In genomic region chr10:20486461-20487253, GRCm38 (mm10) we compare ENCODE assay signal across 8 mouse cellular contexts.
DNase-seq lines count a peak whose midpoint lies in the region; ATAC-seq and TF ChIP-seq lines count a peak whose summit lies in the region.

No protein-coding gene starts in this region.

- H3K36me3 ChIP-seq in hindbrain, postnatal 0 days (ENCODE audit: insufficient read depth, low read length) = no peaks in the 10 kb centered on the region
- H3K36me3 ChIP-seq in hindbrain, embryonic 14.5 days (replicated peaks; ENCODE audit: control insufficient read depth, insufficient read depth) = no peaks in the 10 kb centered on the region
- H3K36me3 ChIP-seq in heart, postnatal 0 days (replicated peaks; ENCODE audit: control insufficient read depth, insufficient read depth, low read length) = no peaks in the 10 kb centered on the region
- H3K36me3 ChIP-seq in lung, embryonic 14.5 days (ENCODE audit: insufficient read depth) = no peaks in the 10 kb centered on the region
- H3K36me3 ChIP-seq in hindbrain, embryonic 12.5 days = no peaks in the 10 kb centered on the region

- no peaks in the 10 kb centered on the region for H3K27me3 ChIP-seq in hindbrain, postnatal 0 days (ENCODE audit: insufficient read depth, low read length)
- no peaks in the 10 kb centered on the region for H3K27me3 ChIP-seq in hindbrain, embryonic 14.5 days (ENCODE audit: control insufficient read depth, insufficient read depth, low read length)
- no peaks in the 10 kb centered on the region for H3K27me3 ChIP-seq in heart, postnatal 0 days (ENCODE audit: control insufficient read depth, insufficient read depth, low read length)
- no peaks in the 10 kb centered on the region for H3K27me3 ChIP-seq in lung, embryonic 14.5 days (ENCODE audit: insufficient read depth, low read length)
- no peaks in the 10 kb centered on the region for H3K27me3 ChIP-seq in hindbrain, embryonic 12.5 days

- H3K4me1 ChIP-seq in hindbrain, postnatal 0 days (ENCODE audit: insufficient read depth, low read length) = no peaks in the 10 kb centered on the region
- no peaks in the 10 kb centered on the region for H3K4me1 ChIP-seq in hindbrain, embryonic 14.5 days (replicated peaks; ENCODE audit: control insufficient read depth, insufficient read depth, low read length)
- peaks cover 37% of the 10 kb centered on the region for H3K4me1 ChIP-seq in heart, postnatal 0 days (ENCODE audit: control insufficient read depth, insufficient read depth)
- H3K4me1 ChIP-seq in lung, embryonic 14.5 days (ENCODE audit: insufficient read depth) = peaks cover 12% of the 10 kb centered on the region
- no peaks in the 10 kb centered on the region for H3K4me1 ChIP-seq in hindbrain, embryonic 12.5 days

- WGBS in hindbrain, postnatal 0 days = 69% methylated on average over 19 of the region's 19 CpGs
- WGBS in hindbrain, embryonic 14.5 days = 82% methylated on average over 19 of the region's 19 CpGs
- WGBS in heart, postnatal 0 days = 8% methylated on average over 19 of the region's 19 CpGs
- 31% methylated on average over 19 of the region's 19 CpGs for WGBS in lung, embryonic 14.5 days
- WGBS in hindbrain, embryonic 12.5 days = 77% methylated on average over 19 of the region's 19 CpGs

- DNase-seq in hindbrain, postnatal 0 days (ENCODE audit: low spot score) = no peak
- no peak for DNase-seq in hindbrain, embryonic 14.5 days (ENCODE audit: low spot score)
- DNase-seq in cerebellum, postnatal 14 days = peak; percentile 5 to 11
- DNase-seq in heart, postnatal 0 days (ENCODE audit: low spot score) = peak; percentile 98
- DNase-seq in lung, embryonic 14.5 days = peak; percentile 87
- DNase-seq in thymus, postnatal 0 days (ENCODE audit: low spot score) = no peak

- H3K9ac ChIP-seq in hindbrain, postnatal 0 days (replicated peaks; ENCODE audit: low read length) = no peak overlapping the region
- H3K9ac ChIP-seq in hindbrain, embryonic 14.5 days = no peak overlapping the region
- H3K9ac ChIP-seq in heart, postnatal 0 days (replicated peaks; ENCODE audit: low read depth, low read length) = no peak overlapping the region
- H3K9ac ChIP-seq in lung, embryonic 14.5 days = no peak overlapping the region
- H3K9ac ChIP-seq in hindbrain, embryonic 12.5 days = no peak overlapping the region

- peak; percentile 99 for TF ChIP-seq EP300 in heart, postnatal 0 days (IDR thresholded peaks at IDR 0.05; ENCODE audit: low read depth)

- TF ChIP-seq CTCF in hindbrain, postnatal 0 days (IDR thresholded peaks at IDR 0.05; ENCODE audit: low read depth) = no peak
- TF ChIP-seq CTCF in heart, postnatal 0 days (IDR thresholded peaks at IDR 0.05; ENCODE audit: low read depth) = no peak
- TF ChIP-seq CTCF in lung, embryonic 14.5 days (IDR thresholded peaks at IDR 0.05; ENCODE audit: low read depth) = no peak

- no peaks in the 10 kb centered on the region for H3K9me3 ChIP-seq in hindbrain, postnatal 0 days (ENCODE audit: low read length)
- H3K9me3 ChIP-seq in hindbrain, embryonic 14.5 days (ENCODE audit: control insufficient read depth, low read length) = no peaks in the 10 kb centered on the region
- H3K9me3 ChIP-seq in heart, postnatal 0 days (replicated peaks; ENCODE audit: control insufficient read depth, low read length) = no peaks in the 10 kb centered on the region
- no peaks in the 10 kb centered on the region for H3K9me3 ChIP-seq in lung, embryonic 14.5 days (ENCODE audit: low read depth, low read length)
- no peaks in the 10 kb centered on the region for H3K9me3 ChIP-seq in hindbrain, embryonic 12.5 days (replicated peaks)

- 0 out of 2 replicates have a peak, but pooled peaks have one; percentile 38 for ATAC-seq in hindbrain, postnatal 0 days
- ATAC-seq in hindbrain, embryonic 14.5 days (ENCODE audit: low FRiP score) = no peak
- ATAC-seq in heart, postnatal 0 days (ENCODE audit: insufficient read depth, low read depth) = peak; percentile 99
- ATAC-seq in lung, embryonic 14.5 days (ENCODE audit: insufficient read depth) = peak; percentile 98
- ATAC-seq in hindbrain, embryonic 12.5 days (ENCODE audit: low FRiP score) = no peak
- no peak for ATAC-seq in activated CD4-positive, CD25-positive, alpha-beta regulatory T cell, adult 4 months

- H3K4me2 ChIP-seq in hindbrain, postnatal 0 days (ENCODE audit: low read depth, low read length) = no peak overlapping the region
- no peak overlapping the region for H3K4me2 ChIP-seq in hindbrain, embryonic 14.5 days (replicated peaks)
- H3K4me2 ChIP-seq in heart, postnatal 0 days (ENCODE audit: low read depth, low read length) = peak overlapping the region; percentile 32
- peak overlapping the region; percentile 32; the same call in 1 of the 2 replicates for H3K4me2 ChIP-seq in lung, embryonic 14.5 days
- no peak overlapping the region for H3K4me2 ChIP-seq in hindbrain, embryonic 12.5 days (replicated peaks)

- no peak overlapping the region for H3K27ac ChIP-seq in hindbrain, postnatal 0 days
- no peak overlapping the region for H3K27ac ChIP-seq in hindbrain, embryonic 14.5 days
- peak overlapping the region; percentile 88 for H3K27ac ChIP-seq in heart, postnatal 0 days (ENCODE audit: low read depth)
- peak overlapping the region; percentile 63 for H3K27ac ChIP-seq in lung, embryonic 14.5 days (ENCODE audit: low read depth)
- H3K27ac ChIP-seq in hindbrain, embryonic 12.5 days = no peak overlapping the region

- H3K4me3 ChIP-seq in hindbrain, postnatal 0 days (ENCODE audit: low read length) = no peak overlapping the region
- H3K4me3 ChIP-seq in hindbrain, embryonic 14.5 days (replicated peaks; ENCODE audit: low read length) = no peak overlapping the region
- H3K4me3 ChIP-seq in heart, postnatal 0 days (ENCODE audit: low read depth, low read length) = no peak overlapping the region
- no peak overlapping the region for H3K4me3 ChIP-seq in lung, embryonic 14.5 days (ENCODE audit: low read depth, low read length)
- H3K4me3 ChIP-seq in hindbrain, embryonic 12.5 days = no peak overlapping the region

Comparison
In these comparisons a context has a peak if more than half of its experiments do, and no peak if none do; other contexts are left out.
1. ATAC-seq: peak in hindbrain, postnatal 0 days (single experiment), heart, postnatal 0 days (single experiment) and lung, embryonic 14.5 days (single experiment); none in hindbrain, embryonic 14.5 days (single experiment), hindbrain, embryonic 12.5 days (single experiment) and activated CD4-positive, CD25-positive, alpha-beta regulatory T cell, adult 4 months (single experiment).
2. DNase-seq: peak in cerebellum, postnatal 14 days (2 of 2), heart, postnatal 0 days (single experiment) and lung, embryonic 14.5 days (single experiment); none in hindbrain, postnatal 0 days (single experiment), hindbrain, embryonic 14.5 days (single experiment) and thymus, postnatal 0 days (single experiment).
3. H3K27ac ChIP-seq: peak in heart, postnatal 0 days (single experiment) and lung, embryonic 14.5 days (single experiment); none in hindbrain, postnatal 0 days (single experiment), hindbrain, embryonic 14.5 days (single experiment) and hindbrain, embryonic 12.5 days (single experiment).
4. H3K4me2 ChIP-seq: peak in heart, postnatal 0 days (single experiment) and lung, embryonic 14.5 days (single experiment); none in hindbrain, postnatal 0 days (single experiment), hindbrain, embryonic 14.5 days (single experiment) and hindbrain, embryonic 12.5 days (single experiment).